Mouse (Mus musculus): ENCODE measurements around the gene Pih1d3. TPM values are rescaled to one million over a fixed set of nuclear protein-coding genes. Genes with fewer than 3 reads are reported as not detected.

Gene Pih1d3
- not detected in 2 replicates for polyA plus RNA-seq (2016; fragmentation: Nextera tagmentation; extraction: Ambion mirVana)

GRCm38 (mm10) chr1:31222564-31222963, at the start of gene Pih1d3, which contains the start of gene 4931428L18Rik:
Gene Pih1d3, plus strand, starts transcription at chr1:31222838.
Gene 4931428L18Rik, minus strand, starts transcription at chr1:31222684.
- 89% methylated on average over 7 of the region's 7 CpGs for WGBS

GRCm38 (mm10) chr1:31175401-31175800, 47.2 kb upstream of the Pih1d3 start:
- Histone ChIP-seq H3K4me3 (no peak overlapping the region), H3K27ac (replicated peaks) (no peak overlapping the region), H3K4me1 (no peaks in the 10 kb centered on the region), H3K27me3 (replicated peaks; ENCODE audit: low read depth, poor library complexity, severe bottlenecking) (no peaks in the 10 kb centered on the region), H3K9me3 (no peaks in the 10 kb centered on the region), H3K36me3 (replicated peaks) (no peaks in the 10 kb centered on the region)
- DNase-seq (ENCODE audit: low spot score): no peak
- 71% methylated on average over 3 of the region's 3 CpGs for WGBS

More at GRCm38 (mm10) chr1:31222564-31222963, at the start of gene Pih1d3, which contains the start of gene 4931428L18Rik:
- Histone ChIP-seq H3K4me3 (no peak within 1 kb of the TSS), H3K36me3 (replicated peaks) (no peaks in the 10 kb centered on the region), H3K27me3 (replicated peaks; ENCODE audit: low read depth, poor library complexity, severe bottlenecking) (no peaks in the 10 kb centered on the region), H3K4me1 (no peaks in the 10 kb centered on the region), H3K9me3 (peaks cover 3% of the 10 kb centered on the region; the same call in 1 of the 2 replicates), H3K27ac (replicated peaks) (no peak within 1 kb of the TSS)
- no peak for DNase-seq (ENCODE audit: low spot score)

- H3K9me3 ChIP-seq: no peaks in the 10 kb centered on the region
- DNase-seq (ENCODE audit: low spot score): no peak
- no peaks in the 10 kb centered on the region for H3K36me3 ChIP-seq (replicated peaks)
- H3K4me1 ChIP-seq: no peaks in the 10 kb centered on the region
- H3K27me3 ChIP-seq (replicated peaks; ENCODE audit: low read depth, poor library complexity, severe bottlenecking): no peaks in the 10 kb centered on the region
- no peak within 1 kb of the TSS for H3K27ac ChIP-seq (replicated peaks)
- 81% methylated on average over 5 of the region's 5 CpGs for WGBS
- no peak within 1 kb of the TSS for H3K4me3 ChIP-seq
These were observed 46.5 kb upstream of the Pih1d3 start, which contains the start of gene Lgsn for GRCm38 (mm10) chr1:31176101-31176500. Gene Lgsn, plus strand, starts transcription at chr1:31176401.

GRCm38 (mm10) chr1:31178264-31178663, 44.4 kb upstream of the Pih1d3 start:
- 39% methylated on average over 1 of the region's 1 CpGs for WGBS
- DNase-seq (ENCODE audit: low spot score): no peak
- no peak overlapping the region for H3K27ac ChIP-seq (replicated peaks)
- no peak overlapping the region for H3K4me3 ChIP-seq
- no peaks in the 10 kb centered on the region for H3K4me1 ChIP-seq
- H3K27me3 ChIP-seq (replicated peaks; ENCODE audit: low read depth, poor library complexity, severe bottlenecking): no peaks in the 10 kb centered on the region
- H3K36me3 ChIP-seq (replicated peaks): no peaks in the 10 kb centered on the region
- H3K9me3 ChIP-seq: no peaks in the 10 kb centered on the region

GRCm38 (mm10) chr1:31190237-31190866, 32.3 kb upstream of the Pih1d3 start:
- Histone ChIP-seq H3K4me3 (no peak overlapping the region), H3K27me3 (replicated peaks; ENCODE audit: low read depth, poor library complexity, severe bottlenecking) (no peaks in the 10 kb centered on the region), H3K27ac (replicated peaks) (no peak overlapping the region), H3K36me3 (replicated peaks) (no peaks in the 10 kb centered on the region), H3K4me1 (no peaks in the 10 kb centered on the region), H3K9me3 (no peaks in the 10 kb centered on the region)
- DNase-seq (ENCODE audit: low spot score): no peak
- 76% methylated on average over 10 of the region's 10 CpGs for WGBS

GRCm38 (mm10) chr1:31195633-31196032, 27.0 kb upstream of the Pih1d3 start:
- DNase-seq (ENCODE audit: low spot score): no peak
- WGBS: 89% methylated on average over 1 of the region's 1 CpGs

GRCm38 (mm10) chr1:31196959-31197358, 25.7 kb upstream of the Pih1d3 start:
- Histone ChIP-seq H3K4me1 (no peaks in the 10 kb centered on the region), H3K27ac (replicated peaks) (no peak overlapping the region), H3K4me3 (no peak overlapping the region), H3K9me3 (no peaks in the 10 kb centered on the region), H3K27me3 (replicated peaks; ENCODE audit: low read depth, poor library complexity, severe bottlenecking) (no peaks in the 10 kb centered on the region), H3K36me3 (replicated peaks) (no peaks in the 10 kb centered on the region)
- DNase-seq (ENCODE audit: low spot score): no peak
- WGBS: 91% methylated on average over 3 of the region's 3 CpGs

More at GRCm38 (mm10) chr1:31195633-31196032, 27.0 kb upstream of the Pih1d3 start:
- H3K27me3 ChIP-seq (replicated peaks; ENCODE audit: low read depth, poor library complexity, severe bottlenecking): no peaks in the 10 kb centered on the region
- H3K4me1 ChIP-seq: no peaks in the 10 kb centered on the region
- H3K9me3 ChIP-seq: no peaks in the 10 kb centered on the region
- no peak overlapping the region for H3K4me3 ChIP-seq
- no peaks in the 10 kb centered on the region for H3K36me3 ChIP-seq (replicated peaks)
- H3K27ac ChIP-seq (replicated peaks): no peak overlapping the region

- 92% methylated on average over 10 of the region's 10 CpGs for WGBS
- no peak overlapping the region for H3K4me3 ChIP-seq
- H3K27me3 ChIP-seq (replicated peaks; ENCODE audit: low read depth, poor library complexity, severe bottlenecking): no peaks in the 10 kb centered on the region
- H3K27ac ChIP-seq (replicated peaks): no peak overlapping the region
- no peaks in the 10 kb centered on the region for H3K36me3 ChIP-seq (replicated peaks)
- DNase-seq (ENCODE audit: low spot score): no peak
- H3K4me1 ChIP-seq: no peaks in the 10 kb centered on the region
- H3K9me3 ChIP-seq: no peaks in the 10 kb centered on the region
These were observed 18.9 kb upstream of the Pih1d3 start for GRCm38 (mm10) chr1:31203771-31204170.

GRCm38 (mm10) chr1:31205346-31205745, 17.3 kb upstream of the Pih1d3 start:
- no peak overlapping the region for H3K4me3 ChIP-seq

GRCm38 (mm10) chr1:31205770-31206169, 16.9 kb upstream of the Pih1d3 start:
- Histone ChIP-seq H3K27ac (replicated peaks) (no peak overlapping the region), H3K36me3 (replicated peaks) (no peaks in the 10 kb centered on the region), H3K4me3 (no peak overlapping the region), H3K27me3 (replicated peaks; ENCODE audit: low read depth, poor library complexity, severe bottlenecking) (no peaks in the 10 kb centered on the region), H3K9me3 (no peaks in the 10 kb centered on the region), H3K4me1 (no peaks in the 10 kb centered on the region)
- WGBS: 83% methylated on average over 3 of the region's 3 CpGs
- DNase-seq (ENCODE audit: low spot score): no peak

More at GRCm38 (mm10) chr1:31205346-31205745, 17.3 kb upstream of the Pih1d3 start:
- WGBS: 88% methylated on average over 7 of the region's 7 CpGs
- DNase-seq (ENCODE audit: low spot score): no peak
- no peaks in the 10 kb centered on the region for H3K4me1 ChIP-seq
- H3K36me3 ChIP-seq (replicated peaks): no peaks in the 10 kb centered on the region
- no peaks in the 10 kb centered on the region for H3K9me3 ChIP-seq
- H3K27ac ChIP-seq (replicated peaks): no peak overlapping the region
- no peaks in the 10 kb centered on the region for H3K27me3 ChIP-seq (replicated peaks; ENCODE audit: low read depth, poor library complexity, severe bottlenecking)

- Histone ChIP-seq H3K27me3 (replicated peaks; ENCODE audit: low read depth, poor library complexity, severe bottlenecking) (no peaks in the 10 kb centered on the region), H3K4me1 (no peaks in the 10 kb centered on the region), H3K36me3 (replicated peaks) (no peaks in the 10 kb centered on the region), H3K27ac (replicated peaks) (no peak overlapping the region), H3K4me3 (no peak overlapping the region), H3K9me3 (no peaks in the 10 kb centered on the region)
- WGBS: 2% methylated on average over 5 of the region's 5 CpGs
- DNase-seq (ENCODE audit: low spot score): peak; percentile 29
These were observed 12.5 kb upstream of the Pih1d3 start for GRCm38 (mm10) chr1:31210144-31210543.

- DNase-seq (ENCODE audit: low spot score): no peak
- H3K9me3 ChIP-seq: no peaks in the 10 kb centered on the region
- H3K4me1 ChIP-seq: no peaks in the 10 kb centered on the region
- H3K27ac ChIP-seq (replicated peaks): no peak overlapping the region
- WGBS: 77% methylated on average over 1 of the region's 1 CpGs
- H3K36me3 ChIP-seq (replicated peaks): no peaks in the 10 kb centered on the region
- H3K27me3 ChIP-seq (replicated peaks; ENCODE audit: low read depth, poor library complexity, severe bottlenecking): no peaks in the 10 kb centered on the region
- H3K4me3 ChIP-seq: no peak overlapping the region
These were observed 7.8 kb upstream of the Pih1d3 start for GRCm38 (mm10) chr1:31214831-31215230.

- Histone ChIP-seq H3K9me3 (peaks cover 3% of the 10 kb centered on the region; the same call in 1 of the 2 replicates), H3K27ac (replicated peaks) (no peak overlapping the region), H3K4me1 (no peaks in the 10 kb centered on the region), H3K27me3 (replicated peaks; ENCODE audit: low read depth, poor library complexity, severe bottlenecking) (no peaks in the 10 kb centered on the region), H3K4me3 (no peak overlapping the region), H3K36me3 (replicated peaks) (no peaks in the 10 kb centered on the region)
- 94% methylated on average over 4 of the region's 4 CpGs for WGBS
- DNase-seq (ENCODE audit: low spot score): no peak
These were observed 1.9 kb upstream of the Pih1d3 start for GRCm38 (mm10) chr1:31220599-31221250.
